Comparison of ENCODE assay signal across 18 mouse cellular contexts in genomic region chr2:181698241-181698640, GRCm38 (mm10). TPM values are rescaled to one million over a fixed set of nuclear protein-coding genes. Genes with fewer than 3 reads are reported as not detected.
"Had no signal": no experiment of that assay in that cellular context is flagged by ENCODE, and none has a peak within 500 bp of the region (broad histone marks: within the 10 kb centered on the region; RNA-seq: fewer than 3 reads in every experiment).

Lkaaear1 (minus strand) TSS chr2:181698442.

- ATAC-seq: liver, embryonic 12.5 days; midbrain, embryonic 16.5 days had no signal

- H3K9ac ChIP-seq: liver, embryonic 12.5 days; lung, embryonic 14.5 days; midbrain, embryonic 12.5 days; neural tube, embryonic 13.5 days; stomach, embryonic 15.5 days had no signal

- H3K4me3 ChIP-seq: left cerebral cortex, adult 2 months; limb, embryonic 10.5 days; liver, embryonic 12.5 days; midbrain, embryonic 12.5 days; neural tube, embryonic 13.5 days; stomach, embryonic 15.5 days had no signal

- H3K36me3 ChIP-seq: limb, embryonic 10.5 days; liver, embryonic 12.5 days; midbrain, embryonic 12.5 days; neural tube, embryonic 13.5 days; stomach, embryonic 15.5 days had no signal

- H3K27ac ChIP-seq: left cerebral cortex, adult 2 months; limb, embryonic 10.5 days; liver, embryonic 12.5 days; midbrain, embryonic 12.5 days; neural tube, embryonic 13.5 days; stomach, embryonic 15.5 days had no signal

- H3K27me3 ChIP-seq: neural tube, embryonic 13.5 days; stomach, embryonic 15.5 days had no signal

- DNase-seq: kidney, adult 2 months; kidney, postnatal 25 days; lung, embryonic 14.5 days; lung, postnatal 10 days; lung, postnatal 4 days; right cerebral cortex, postnatal 4 days; thymus, adult 2 months; thymus, postnatal 25 days had no signal

- H3K9me3 ChIP-seq: limb, embryonic 10.5 days; liver, embryonic 12.5 days; midbrain, embryonic 12.5 days; neural tube, embryonic 13.5 days; stomach, embryonic 15.5 days had no signal

- H3K4me2 ChIP-seq: liver, embryonic 12.5 days; lung, embryonic 14.5 days; midbrain, embryonic 12.5 days; neural tube, embryonic 13.5 days; stomach, embryonic 15.5 days had no signal

RNA-seq across cellular contexts. Expression of gene Lkaaear1, which starts in this region (rescaled TPM):
- polyA plus RNA-seq: kidney, adult 2 months; kidney, embryonic 16.5 days; limb, embryonic 10.5 days; limb, embryonic 14.5 days; liver, embryonic 12.5 days; liver, embryonic 16.5 days; lung, embryonic 14.5 days; midbrain, embryonic 12.5 days; midbrain, embryonic 16.5 days; neural tube, embryonic 13.5 days; stomach, embryonic 15.5 days; thymus, adult 2 months had no signal
